Mouse (Mus musculus) testis, adult 2 months (tissue): ENCODE measurements around the gene Elfn2.

Source experiments
- CTCF ChIP-seq: fragments of 200-500 bp; IDR thresholded peaks from 2 replicates; pipeline ENCODE4 v1.5.1; 2012; ENCODE audit warnings: low read depth, mild to moderate bottlenecking, inconsistent platforms, low read length, moderate library complexity; ENCODE audit not compliant: control insufficient read depth, insufficient read depth, insufficient replicate concordance
- POLR2A ChIP-seq: fragments of 200-500 bp; IDR thresholded peaks from 2 replicates; pipeline ENCODE4 v1.6.1; 2012; ENCODE audit warnings: low read depth, mild to moderate bottlenecking, inconsistent platforms, low read length, moderate library complexity; ENCODE audit not compliant: control insufficient read depth

DNA sequence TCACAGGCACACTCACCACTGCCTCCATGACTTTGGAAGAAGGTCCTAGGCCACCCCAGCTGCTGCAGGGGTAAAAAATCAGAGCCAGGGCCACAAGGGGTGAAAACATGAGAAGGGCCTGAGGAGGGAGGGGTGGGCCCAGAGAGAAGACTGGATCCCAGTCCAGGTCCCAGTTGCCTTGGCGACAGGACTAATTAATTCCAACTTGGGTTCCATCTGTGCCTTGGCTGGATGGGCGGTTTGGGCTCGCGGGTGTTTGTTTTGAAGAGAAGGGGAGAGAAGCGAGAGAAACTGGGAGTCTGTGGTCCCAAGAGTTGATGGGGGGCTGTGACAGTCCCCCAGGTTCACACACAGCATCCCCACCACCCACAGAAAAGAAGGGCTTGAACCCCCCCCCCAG lies 20.5 kb downstream of the Elfn2 start:
- TF ChIP-seq CTCF (no peak), POLR2A (no peak)
